Mouse (Mus musculus): ENCODE data around the gene Ell2.

Ell2 gene

GRCm38 (mm10) chr13:75771404-75771803 is 64.8 kb downstream of the Ell2 start:
- DNase-seq, result no peak

- DNase-seq, result no peak
These were observed 65.6 kb downstream of the Ell2 start for GRCm38 (mm10) chr13:75771984-75772730.

GRCm38 (mm10) chr13:75775961-75776360 is 69.4 kb downstream of the Ell2 start:
- DNase-seq, result no peak

- no peak for DNase-seq
These were observed 70.1 kb downstream of the Ell2 start for GRCm38 (mm10) chr13:75776692-75777091.

GRCm38 (mm10) chr13:75778156-75778555 is 71.6 kb downstream of the Ell2 start:
- no peak for DNase-seq

- no peak for DNase-seq
These were observed 72.6 kb downstream of the Ell2 start for GRCm38 (mm10) chr13:75779169-75779568.

GRCm38 (mm10) chr13:75780096-75780495 is 73.5 kb downstream of the Ell2 start:
- DNase-seq, result no peak

GRCm38 (mm10) chr13:75785726-75786125 is 79.2 kb downstream of the Ell2 start:
- no peak for DNase-seq

GRCm38 (mm10) chr13:75786264-75786663 is 79.7 kb downstream of the Ell2 start:
- no peak for DNase-seq

- no peak for DNase-seq
These were observed 80.8 kb downstream of the Ell2 start for GRCm38 (mm10) chr13:75787364-75787763.

- no peak for DNase-seq
These were observed 81.6 kb downstream of the Ell2 start for GRCm38 (mm10) chr13:75788178-75788577.

GRCm38 (mm10) chr13:75789061-75789834 is 82.7 kb downstream of the Ell2 start:
- no peak for DNase-seq

- DNase-seq, result no peak
These were observed 84.1 kb downstream of the Ell2 start for GRCm38 (mm10) chr13:75790550-75791205.

- DNase-seq, result no peak
These were observed 87.5 kb downstream of the Ell2 start for GRCm38 (mm10) chr13:75793863-75794629.

GRCm38 (mm10) chr13:75797369-75798141 is 91.0 kb downstream of the Ell2 start:
- DNase-seq, result peak; percentile 74

- no peak for DNase-seq
These were observed 92.1 kb downstream of the Ell2 start for GRCm38 (mm10) chr13:75798413-75799302.

GRCm38 (mm10) chr13:75799421-75799820 is 92.9 kb downstream of the Ell2 start:
- no peak for DNase-seq

GRCm38 (mm10) chr13:75807969-75808368 is 101.4 kb downstream of the Ell2 start:
- DNase-seq, result no peak

- DNase-seq, result no peak
These were observed 103.4 kb downstream of the Ell2 start for GRCm38 (mm10) chr13:75809957-75810356.

- no peak for DNase-seq
These were observed 110.6 kb downstream of the Ell2 start for GRCm38 (mm10) chr13:75817183-75817582.

GRCm38 (mm10) chr13:75818486-75818885 is 111.9 kb downstream of the Ell2 start:
- no peak for DNase-seq
